ENCODE assay signal across 9 mouse cellular contexts in the genomic region with DNA sequence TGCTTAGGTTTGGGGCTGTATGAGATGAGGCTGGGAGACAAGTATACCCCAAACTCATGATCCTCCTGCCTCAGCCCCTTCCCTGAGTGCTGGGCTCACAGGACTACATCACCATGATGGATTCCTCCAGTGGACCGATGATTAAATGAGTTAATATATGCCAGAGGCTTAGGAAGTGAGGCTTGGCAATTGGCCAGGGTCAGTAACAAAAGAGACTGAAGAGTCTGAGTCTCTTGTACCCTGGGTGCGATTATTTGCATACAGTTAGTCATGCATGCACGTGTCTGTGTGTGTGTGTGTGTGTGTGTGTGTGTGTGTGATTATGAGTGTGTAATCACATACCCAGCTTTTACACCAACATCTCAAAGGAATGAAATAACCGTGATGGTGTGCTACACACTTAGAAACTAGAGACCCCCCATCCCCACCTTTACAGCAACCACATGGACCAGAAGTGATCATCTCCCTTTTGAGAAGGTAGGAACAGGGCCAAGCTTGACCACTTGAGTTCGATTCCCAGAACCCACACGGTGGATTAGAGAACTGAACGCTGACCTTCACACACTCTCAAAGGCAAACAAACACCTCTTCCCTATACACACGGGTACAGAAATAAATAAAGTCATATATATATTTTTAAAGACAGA. TPM values are rescaled to one million over a fixed set of nuclear protein-coding genes. Genes with fewer than 3 reads are reported as not detected.
DNase-seq lines count a peak whose midpoint lies in the region; ATAC-seq lines count a peak whose summit lies in the region.
"Had no signal": no experiment of that assay in that cellular context is flagged by ENCODE, and none has a peak within 500 bp of the region (broad histone marks: within the 10 kb centered on the region; RNA-seq: fewer than 3 reads in every experiment).

No protein-coding gene starts in this region.

- H3K4me2 ChIP-seq in neural tube, embryonic 11.5 days (ENCODE audit: low read depth), result peak overlapping the region; percentile 19; the same call in 1 of the 2 replicates
- peak overlapping the region; percentile 32; the same call in 1 of the 2 replicates for H3K4me2 ChIP-seq in embryonic facial prominence, embryonic 11.5 days (ENCODE audit: low read depth, low read length)
- peak overlapping the region; percentile 39 for H3K4me2 ChIP-seq in limb, embryonic 11.5 days (ENCODE audit: low read depth, severe bottlenecking)
- H3K4me2 ChIP-seq in midbrain, embryonic 13.5 days (replicated peaks), result peak overlapping the region; percentile 20; the same call in 1 of the 2 replicates

- H3K36me3 ChIP-seq in neural tube, embryonic 11.5 days (ENCODE audit: control insufficient read depth, insufficient read depth, low read length), result no peaks in the 10 kb centered on the region
- H3K36me3 ChIP-seq in embryonic facial prominence, embryonic 11.5 days (replicated peaks; ENCODE audit: control insufficient read depth, insufficient read depth, low read depth, low read length), result no peaks in the 10 kb centered on the region
- no peaks in the 10 kb centered on the region for H3K36me3 ChIP-seq in hindbrain, embryonic 10.5 days
- no peaks in the 10 kb centered on the region for H3K36me3 ChIP-seq in limb, embryonic 11.5 days (ENCODE audit: control insufficient read depth, insufficient read depth, low read length)
- no peaks in the 10 kb centered on the region for H3K36me3 ChIP-seq in midbrain, embryonic 13.5 days

- no peak overlapping the region for H3K9ac ChIP-seq in neural tube, embryonic 11.5 days (ENCODE audit: low read length)
- H3K9ac ChIP-seq in embryonic facial prominence, embryonic 11.5 days (replicated peaks; ENCODE audit: low read length), result no peak overlapping the region; the same call in 1 of the 2 replicates
- no peak overlapping the region for H3K9ac ChIP-seq in limb, embryonic 11.5 days (ENCODE audit: low read length)
- H3K9ac ChIP-seq in midbrain, embryonic 13.5 days (replicated peaks), result no peak overlapping the region

- DNase-seq in neural tube, embryonic 11.5 days (ENCODE audit: low spot score), result no peak
- no peak for DNase-seq in neural tube, embryonic 10.5 days (ENCODE audit: extremely low spot score, low spot score)
- no peak for DNase-seq in embryonic facial prominence, embryonic 11.5 days (ENCODE audit: low spot score)
- DNase-seq in hindbrain, embryonic 10.5 days (ENCODE audit: low spot score), result peak; percentile 1
- DNase-seq in limb, embryonic 11.5 days (ENCODE audit: low spot score), result peak; percentile 20
- no peak for DNase-seq in frontal cortex, postnatal 36 days (ENCODE audit: low spot score in 2 of 2)
- DNase-seq in adrenal gland, postnatal 25 days, result no peak

- WGBS in neural tube, embryonic 11.5 days, result 68% methylated on average over 8 of the region's 8 CpGs
- whole genome bisulfite sequencing in embryonic facial prominence, embryonic 11.5 days, result 72% methylated on average over 8 of the region's 8 CpGs
- 76% methylated on average over 8 of the region's 8 CpGs for WGBS in hindbrain, embryonic 10.5 days
- WGBS in limb, embryonic 11.5 days, result 73% methylated on average over 8 of the region's 8 CpGs
- WGBS in midbrain, embryonic 13.5 days, result 41% methylated on average over 8 of the region's 8 CpGs

- H3K27me3 ChIP-seq in neural tube, embryonic 11.5 days (ENCODE audit: control insufficient read depth, insufficient read depth, low read length), result no peaks in the 10 kb centered on the region
- no peaks in the 10 kb centered on the region for H3K27me3 ChIP-seq in embryonic facial prominence, embryonic 11.5 days (ENCODE audit: control insufficient read depth, insufficient read depth, low read length)
- peaks cover 53% of the 10 kb centered on the region for H3K27me3 ChIP-seq in hindbrain, embryonic 10.5 days (ENCODE audit: insufficient read depth, poor library complexity, severe bottlenecking)
- no peaks in the 10 kb centered on the region for H3K27me3 ChIP-seq in limb, embryonic 11.5 days (ENCODE audit: control insufficient read depth, insufficient read depth, low read length)
- peaks cover 33% of the 10 kb centered on the region for H3K27me3 ChIP-seq in midbrain, embryonic 13.5 days

- no peak for ATAC-seq in neural tube, embryonic 11.5 days (ENCODE audit: insufficient read depth, low FRiP score, low TSS enrichment)
- ATAC-seq in embryonic facial prominence, embryonic 11.5 days (replicated peaks; ENCODE audit: insufficient number of reproducible peaks, low FRiP score, low TSS enrichment, low read depth), result no peak
- ATAC-seq in limb, embryonic 11.5 days (ENCODE audit: insufficient number of reproducible peaks, low FRiP score, low TSS enrichment, low read depth), result no peak
- 0 out of 2 replicates have a peak, but pooled peaks have one; percentile 1 for ATAC-seq in midbrain, embryonic 13.5 days

- H3K4me1 ChIP-seq in neural tube, embryonic 11.5 days (ENCODE audit: control insufficient read depth, insufficient read depth, low read length), result peaks cover 10% of the 10 kb centered on the region
- H3K4me1 ChIP-seq in embryonic facial prominence, embryonic 11.5 days (ENCODE audit: control insufficient read depth, insufficient read depth, low read length), result peaks cover 14% of the 10 kb centered on the region
- peaks cover 49% of the 10 kb centered on the region for H3K4me1 ChIP-seq in hindbrain, embryonic 10.5 days (replicated peaks)
- peaks cover 43% of the 10 kb centered on the region for H3K4me1 ChIP-seq in limb, embryonic 11.5 days (ENCODE audit: control insufficient read depth, insufficient read depth, low read length)
- H3K4me1 ChIP-seq in midbrain, embryonic 13.5 days (replicated peaks), result peaks cover 64% of the 10 kb centered on the region

- H3K27ac ChIP-seq in neural tube, embryonic 11.5 days (ENCODE audit: low read depth, low read length), result peak overlapping the region; percentile 40
- peak overlapping the region; percentile 78 for H3K27ac ChIP-seq in embryonic facial prominence, embryonic 11.5 days (replicated peaks; ENCODE audit: low read depth, low read length)
- peak overlapping the region; percentile 84 for H3K27ac ChIP-seq in hindbrain, embryonic 10.5 days
- H3K27ac ChIP-seq in limb, embryonic 11.5 days (replicated peaks; ENCODE audit: low read depth, low read length), result peak overlapping the region; percentile 85
- H3K27ac ChIP-seq in midbrain, embryonic 13.5 days, result peak overlapping the region; percentile 70

- no peaks in the 10 kb centered on the region for H3K9me3 ChIP-seq in neural tube, embryonic 11.5 days (ENCODE audit: control insufficient read depth, low read length)
- H3K9me3 ChIP-seq in embryonic facial prominence, embryonic 11.5 days (replicated peaks; ENCODE audit: control insufficient read depth, low read length), result no peaks in the 10 kb centered on the region; the same call in 1 of the 2 replicates
- H3K9me3 ChIP-seq in hindbrain, embryonic 10.5 days, result peaks cover 7% of the 10 kb centered on the region; the same call in 1 of the 2 replicates
- H3K9me3 ChIP-seq in limb, embryonic 11.5 days (ENCODE audit: control insufficient read depth, low read length), result no peaks in the 10 kb centered on the region
- no peaks in the 10 kb centered on the region for H3K9me3 ChIP-seq in midbrain, embryonic 13.5 days

- no peak overlapping the region for H3K4me3 ChIP-seq in neural tube, embryonic 11.5 days (ENCODE audit: low read depth, low read length)
- no peak overlapping the region for H3K4me3 ChIP-seq in embryonic facial prominence, embryonic 11.5 days (ENCODE audit: low read depth, low read length)
- H3K4me3 ChIP-seq in hindbrain, embryonic 10.5 days, result peak overlapping the region; percentile 30
- no peak overlapping the region for H3K4me3 ChIP-seq in limb, embryonic 11.5 days (ENCODE audit: low read depth, low read length)
- no peak overlapping the region for H3K4me3 ChIP-seq in midbrain, embryonic 13.5 days (replicated peaks)

RNA-seq across cellular contexts. Expression of gene Hif3a, which starts 3.3 kb away (rescaled TPM):
- 6.9 and 7.6 TPM in 2 replicates for polyA plus RNA-seq in neural tube, embryonic 11.5 days (2014; fragmentation: Nextera tagmentation; extraction: Ambion mirVana)
- polyA plus RNA-seq in embryonic facial prominence, embryonic 11.5 days (2014; fragmentation: Nextera tagmentation; extraction: Ambion mirVana), result 6.7 TPM in 2 replicates
- 4.8 and 5.6 TPM in 2 replicates for polyA plus RNA-seq in hindbrain, embryonic 10.5 days (2016; fragmentation: Nextera tagmentation; extraction: Ambion mirVana)
- polyA plus RNA-seq in limb, embryonic 11.5 days (2014; fragmentation: Nextera tagmentation; extraction: Ambion mirVana), result 8.9 and 9.6 TPM in 2 replicates
- 2.0 and 2.4 TPM in 2 replicates for polyA plus RNA-seq in midbrain, embryonic 13.5 days (2015; fragmentation: Nextera tagmentation; extraction: Ambion mirVana)
- 2.1 and 3.5 TPM in 2 replicates for total RNA-seq in adrenal gland, postnatal 25 days (2021)
- total RNA-seq: neutrophil, adult 5-6 weeks had no signal

RNA-seq across cellular contexts. Expression of gene Psg16, which starts 14.9 kb away (rescaled TPM):
- 0.09 TPM in 1 of 2 replicates, not detected in the other for polyA plus RNA-seq in neural tube, embryonic 11.5 days (2014; fragmentation: Nextera tagmentation; extraction: Ambion mirVana)
- 0.10 and 0.11 TPM in 2 replicates for polyA plus RNA-seq in embryonic facial prominence, embryonic 11.5 days (2014; fragmentation: Nextera tagmentation; extraction: Ambion mirVana)
- polyA plus RNA-seq in hindbrain, embryonic 10.5 days (2016; fragmentation: Nextera tagmentation; extraction: Ambion mirVana), result 0.07 and 0.20 TPM in 2 replicates
- 0.12 and 0.24 TPM in 2 replicates for polyA plus RNA-seq in limb, embryonic 11.5 days (2014; fragmentation: Nextera tagmentation; extraction: Ambion mirVana)
- polyA plus RNA-seq in midbrain, embryonic 13.5 days (2015; fragmentation: Nextera tagmentation; extraction: Ambion mirVana), result 1.2 and 1.5 TPM in 2 replicates
- 0.24 and 0.33 TPM in 2 replicates for total RNA-seq in adrenal gland, postnatal 25 days (2021)

RNA-seq across cellular contexts. Expression of gene Ppp5c, which starts 31.2 kb away (rescaled TPM):
- polyA plus RNA-seq in neural tube, embryonic 11.5 days (2014; fragmentation: Nextera tagmentation; extraction: Ambion mirVana), result 120 and 128 TPM in 2 replicates
- polyA plus RNA-seq in embryonic facial prominence, embryonic 11.5 days (2014; fragmentation: Nextera tagmentation; extraction: Ambion mirVana), result 100 and 102 TPM in 2 replicates
- polyA plus RNA-seq in hindbrain, embryonic 10.5 days (2016; fragmentation: Nextera tagmentation; extraction: Ambion mirVana), result 126 and 136 TPM in 2 replicates
- 134 and 140 TPM in 2 replicates for polyA plus RNA-seq in limb, embryonic 11.5 days (2014; fragmentation: Nextera tagmentation; extraction: Ambion mirVana)
- polyA plus RNA-seq in midbrain, embryonic 13.5 days (2015; fragmentation: Nextera tagmentation; extraction: Ambion mirVana), result 108 and 110 TPM in 2 replicates
- 93.6 and 103 TPM in 2 replicates for total RNA-seq in adrenal gland, postnatal 25 days (2021)

Comparison
In these comparisons a context has a peak if more than half of its experiments do, and no peak if none do; other contexts are left out.
1. DNase-seq: peak in hindbrain, embryonic 10.5 days (single experiment) and limb, embryonic 11.5 days (single experiment); none in neural tube, embryonic 11.5 days (single experiment), neural tube, embryonic 10.5 days (single experiment), embryonic facial prominence, embryonic 11.5 days (single experiment), frontal cortex, postnatal 36 days (0 of 2) and adrenal gland, postnatal 25 days (single experiment).
2. Peak in every context shown above with its lines, with median percentiles within 50 percentile points of each other: H3K27ac ChIP-seq and H3K4me2 ChIP-seq.